9 mouse cellular contexts compared by ENCODE assay signal in the genomic region with DNA sequence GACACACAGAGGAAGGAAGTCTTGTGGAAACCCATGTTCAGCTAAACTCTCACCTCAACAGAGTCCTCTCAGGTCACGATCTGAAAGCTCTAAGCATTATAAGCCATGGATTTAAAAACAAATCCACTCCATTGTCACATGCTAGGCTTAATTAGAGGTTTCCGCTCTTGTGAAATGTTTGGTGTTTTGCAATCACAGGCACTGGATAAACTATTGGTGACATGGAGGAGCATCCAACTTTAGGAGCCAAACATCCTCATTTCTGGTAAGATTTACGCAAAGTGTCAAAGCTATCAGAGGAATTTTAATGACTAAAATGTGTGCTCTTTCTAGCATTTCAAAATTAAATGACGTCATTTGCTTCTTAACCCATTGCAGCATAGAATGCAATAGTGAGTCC.
DNase-seq lines count a peak whose midpoint lies in the region; ATAC-seq lines count a peak whose summit lies in the region.
"Had no signal": no experiment of that assay in that cellular context is flagged by ENCODE, and none has a peak within 500 bp of the region (broad histone marks: within the 10 kb centered on the region; RNA-seq: fewer than 3 reads in every experiment).

No protein-coding gene starts in this region.

- peak; percentile 55 for DNase-seq in kidney, adult 9 months
- no peak for DNase-seq in kidney, postnatal 4 days
- peak; percentile 93 for DNase-seq in fat pad, adult 2 months (ENCODE audit: extremely low read depth, low read depth, low spot score)
- peak; percentile 77 for DNase-seq in skeletal muscle tissue, adult 2 months (ENCODE audit: low read depth, low spot score)
- DNase-seq in left cerebral cortex, adult 18-20 months (ENCODE audit: low spot score in 2 of 2), result no peak
- DNase-seq: cerebellum, postnatal 14 days had no signal

- H3K4me2 ChIP-seq in kidney, embryonic 16.5 days (replicated peaks; ENCODE audit: low read depth, low read length), result no peak overlapping the region

- H3K27me3 ChIP-seq in kidney, embryonic 16.5 days (ENCODE audit: insufficient read depth, low read length), result no peaks in the 10 kb centered on the region

- no peaks in the 10 kb centered on the region for H3K9me3 ChIP-seq in kidney, embryonic 16.5 days (ENCODE audit: low read length)
- H3K9me3 ChIP-seq: midbrain, embryonic 12.5 days had no signal

- ATAC-seq in kidney, embryonic 16.5 days (ENCODE audit: low FRiP score, low TSS enrichment), result no peak
- no peak for ATAC-seq in frontal cortex, adult (ENCODE audit: low TSS enrichment)

- no peak overlapping the region for H3K4me3 ChIP-seq in kidney, embryonic 16.5 days (ENCODE audit: low read length)
- H3K4me3 ChIP-seq: midbrain, embryonic 12.5 days had no signal

- 0 out of 2 replicates have a peak overlapping the region, but pooled peaks have one; percentile 28 for H3K27ac ChIP-seq in kidney, embryonic 16.5 days (ENCODE audit: low read length)

- 76% methylated on average over 4 of the region's 4 CpGs for WGBS in kidney, embryonic 16.5 days

- no peaks in the 10 kb centered on the region for H3K36me3 ChIP-seq in kidney, embryonic 16.5 days (ENCODE audit: insufficient read depth, low read length)
- H3K36me3 ChIP-seq: midbrain, embryonic 12.5 days had no signal

- peaks cover 16% of the 10 kb centered on the region for H3K4me1 ChIP-seq in kidney, embryonic 16.5 days (ENCODE audit: insufficient read depth, low read length)

- H3K9ac ChIP-seq in kidney, embryonic 16.5 days (replicated peaks; ENCODE audit: low read length), result no peak overlapping the region
- H3K9ac ChIP-seq: midbrain, embryonic 12.5 days had no signal

Comparison
In these comparisons a context has a peak if more than half of its experiments do, and no peak if none do; other contexts are left out.
1. DNase-seq: peak in kidney, adult 9 months (single experiment), fat pad, adult 2 months (single experiment) and skeletal muscle tissue, adult 2 months (single experiment); none in kidney, postnatal 4 days (0 of 2) and left cerebral cortex, adult 18-20 months (0 of 2).